Mouse (Mus musculus): ENCODE data around the gene Ccdc22.

- TF ChIP-seq POLR2A (IDR thresholded peaks at IDR 0.05; ENCODE audit: borderline replicate concordance, insufficient read depth, low read length), result no peak
- TF ChIP-seq CTCF (IDR thresholded peaks at IDR 0.05; ENCODE audit: borderline replicate concordance, insufficient read depth, low read depth, low read length), result no peak
Observed at GRCm38 (mm10) chrX:7640785-7641184, 35.5 kb upstream of the Ccdc22 start.
